Mouse (Mus musculus): ENCODE results near the gene Gm19935.

Gene Gm19935

GRCm38 (mm10) chr8:90832576-90833289 is 15.5 kb upstream of the Gm19935 start:
- in situ Hi-C loops (cut with MboI, MseI): loop anchor here (5.0 kb wide), 1 partner anchor 40 kb away; no protein-coding TSS in a partner anchor

GRCm38 (mm10) chr8:90830980-90831379 is 13.8 kb upstream of the Gm19935 start:
- in situ Hi-C loops (cut with MboI, MseI): loop anchor here (5.0 kb wide), 1 partner anchor 41 kb away; no protein-coding TSS in a partner anchor

- in situ Hi-C loops (cut with MboI, MseI): loop anchor here (5.0 kb wide), 1 partner anchor 42 kb away; no protein-coding TSS in a partner anchor
Observed at GRCm38 (mm10) chr8:90829825-90830224, 12.6 kb upstream of the Gm19935 start.

- in situ Hi-C loops (cut with MboI, MseI): no loop called here
Observed at GRCm38 (mm10) chr8:90828987-90829740, 12.0 kb upstream of the Gm19935 start.

- in situ Hi-C loops (cut with MboI, MseI): no loop called here
Observed at GRCm38 (mm10) chr8:90828181-90828986, 11.2 kb upstream of the Gm19935 start, which contains the start of gene Chd9. Chd9 (plus strand) TSS chr8:90828352.

GRCm38 (mm10) chr8:90825459-90825871 is 8.3 kb upstream of the Gm19935 start:
- in situ Hi-C loops (cut with MboI, MseI): no loop called here

- in situ Hi-C loops (cut with MboI, MseI): loop anchor here (5.0 to 25.0 kb wide), 2 partner anchors 185 to 1540 kb away; partner anchors contain the start of gene Irx5 (in 1 of the 2)
Observed at GRCm38 (mm10) chr8:90822443-90822842, 5.2 kb upstream of the Gm19935 start.

- in situ Hi-C loops (cut with MboI, MseI): loop anchor here (5.0 to 25.0 kb wide), 2 partner anchors 187 to 1542 kb away; partner anchors contain the start of gene Irx5 (in 1 of the 2)
Observed at GRCm38 (mm10) chr8:90820321-90820696, 3.1 kb upstream of the Gm19935 start.

GRCm38 (mm10) chr8:90819561-90820320 is 2.5 kb upstream of the Gm19935 start:
- in situ Hi-C loops (cut with MboI, MseI): loop anchor here (5.0 to 25.0 kb wide), 3 partner anchors 188 to 1543 kb away; partner anchors contain the start of gene Irx5 (in 1 of the 2)

- in situ Hi-C loops (cut with MboI, MseI): loop anchor here in 1 of 2 experiments (5.0 to 25.0 kb wide), 2 partner anchors 206 to 1546 kb away; partner anchors contain the start of gene Irx5
Observed at GRCm38 (mm10) chr8:90816061-90816882, 921 bp downstream of the Gm19935 start.

GRCm38 (mm10) chr8:90813602-90814320 is 3.4 kb downstream of the Gm19935 start:
- in situ Hi-C loops (cut with MboI, MseI): loop anchor here in 1 of 2 experiments (25.0 kb wide), 1 partner anchor 1549 kb away; the partner anchor contains the start of gene Irx5

GRCm38 (mm10) chr8:90799473-90799872 is 17.7 kb downstream of the Gm19935 start:
- in situ Hi-C loops (cut with MboI, MseI): no loop called here

- in situ Hi-C loops (cut with MboI, MseI): loop anchor here (5.0 kb wide), 1 partner anchor 793 kb away; no protein-coding TSS in a partner anchor
Observed at GRCm38 (mm10) chr8:90794990-90795861, 22.0 kb downstream of the Gm19935 start.

GRCm38 (mm10) chr8:90793710-90794109 is 23.5 kb downstream of the Gm19935 start:
- in situ Hi-C loops (cut with MboI, MseI): loop anchor here (5.0 kb wide), 1 partner anchor 791 kb away; no protein-coding TSS in a partner anchor

- in situ Hi-C loops (cut with MboI, MseI): loop anchor here (5.0 kb wide), 1 partner anchor 789 kb away; no protein-coding TSS in a partner anchor
Observed at GRCm38 (mm10) chr8:90791616-90792015, 25.6 kb downstream of the Gm19935 start.

- in situ Hi-C loops (cut with MboI, MseI): no loop called here
Observed at GRCm38 (mm10) chr8:90769791-90770190, 47.4 kb downstream of the Gm19935 start.

Measured in T-helper 17 cell (primary cell).